Mouse (Mus musculus) stomach, postnatal 0 days (tissue): ENCODE measurements at regions not wholly inside any gene's neighbourhood (a gene's known extent, or its start where the extent isn't known, plus 50 kb on each side); places are given as distances from the start of the nearest gene placed in this dataset.

Experiments used
- CTCF ChIP-seq: IDR thresholded peaks from 2 replicates; pipeline ENCODE4 v1.5.1; 2016; ENCODE audit warnings: antibody characterized with exemption, low read depth, mild to moderate bottlenecking, moderate library complexity
- EP300 ChIP-seq: optimal IDR thresholded peaks from 2 replicates; pipeline ENCODE3; 2016; ENCODE audit warnings: antibody characterized with exemption

DNA sequence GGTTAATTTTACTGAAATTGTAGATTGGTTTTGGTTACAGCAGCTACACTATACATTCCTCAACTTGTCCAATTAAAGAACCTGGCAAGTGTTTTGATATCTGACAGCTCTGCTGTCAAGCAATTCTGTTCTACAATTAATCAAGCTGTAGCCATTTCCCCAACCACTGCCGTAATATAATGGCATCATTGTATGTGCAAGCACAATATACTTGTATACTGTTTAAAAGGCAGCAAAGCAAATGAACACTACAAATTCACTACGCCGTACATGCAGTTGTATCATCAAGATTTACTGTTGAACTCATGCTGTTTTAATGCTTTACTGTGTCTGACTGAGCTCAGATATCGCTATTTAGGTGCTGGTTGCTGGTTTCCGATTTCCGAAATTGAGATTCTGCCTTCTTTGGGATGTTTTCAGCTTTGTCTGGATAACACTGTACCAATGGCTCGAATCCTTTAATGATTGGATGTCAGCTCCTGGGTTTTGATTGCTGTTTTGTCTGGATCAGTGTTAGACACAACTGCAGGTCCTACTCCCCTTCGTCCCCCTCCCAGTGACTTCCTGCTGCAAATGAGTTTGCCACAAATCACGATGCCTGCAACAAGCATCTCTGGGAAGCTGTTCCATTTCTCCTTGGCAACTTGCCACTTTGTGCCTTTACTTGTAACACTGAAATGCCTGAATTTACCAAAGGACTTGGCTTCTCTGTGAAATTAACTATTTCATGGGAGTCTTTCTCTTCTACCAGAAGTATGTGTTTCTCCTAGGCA lies 294.4 kb upstream of the Tank start:
- TF ChIP-seq CTCF (no peak), EP300 (no peak)
